Mouse (Mus musculus): Measurements from ENCODE around the gene Gm21985. TPM values are rescaled to one million over a fixed set of nuclear protein-coding genes. Genes with fewer than 3 reads are reported as not detected.

The Gm21985 gene
- polyA plus RNA-seq, 2 experiments: 0.03 TPM; not detected in 1

DNA sequence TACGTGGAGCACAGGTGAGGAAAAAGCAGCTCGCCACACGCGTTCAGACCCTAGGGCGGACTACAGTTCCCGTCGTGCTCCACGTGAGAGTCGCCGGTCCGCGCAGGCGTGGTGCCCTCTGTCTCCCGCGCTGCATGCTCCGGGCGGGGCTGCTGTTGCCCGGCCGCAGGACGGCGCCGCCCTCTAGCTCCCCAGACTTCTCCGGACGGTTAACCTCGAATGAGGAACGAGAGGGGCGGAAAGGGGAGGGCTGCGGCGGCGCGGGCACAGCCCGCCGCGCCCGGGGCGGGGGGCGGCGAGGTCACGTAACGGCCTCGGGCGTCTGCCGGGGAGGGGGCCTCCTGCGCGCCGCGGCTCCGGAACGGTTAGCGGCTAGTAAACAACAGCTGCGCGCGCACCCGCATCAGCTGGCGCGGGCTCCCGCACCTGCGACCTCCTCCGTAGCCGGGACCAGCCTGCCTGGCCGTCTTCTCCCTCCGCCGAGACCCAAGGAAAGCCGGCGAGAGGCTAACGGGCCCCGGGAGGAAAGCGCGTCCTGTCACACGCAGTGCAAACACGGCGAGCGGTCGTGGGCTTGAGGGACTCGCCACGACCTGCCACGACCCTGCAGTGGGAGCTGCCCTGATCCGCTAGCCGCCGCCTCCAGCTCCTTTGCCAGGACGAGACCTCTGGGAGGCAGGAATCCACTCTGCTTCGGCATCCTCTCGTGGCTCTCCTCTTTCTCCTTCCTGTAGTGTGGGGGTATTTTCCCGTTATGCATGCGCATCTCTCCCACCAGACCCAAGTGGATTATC lies 469 bp upstream of the Gm21985 start, which contains the start of gene Slc12a6:
Slc12a6 (plus strand) TSS at position 378 of the 794 bp plus-strand sequence.
- peak within 1 kb of the TSS; percentile 78 for H3K9ac ChIP-seq (ENCODE audit: low read depth, low read length, severe bottlenecking)
- ATAC-seq (ENCODE audit: low FRiP score, low read depth): peak; percentile 93
- no peaks in the 10 kb centered on the region for H3K27me3 ChIP-seq (ENCODE audit: control insufficient read depth, insufficient read depth, low read length)
- H3K36me3 ChIP-seq (ENCODE audit: control insufficient read depth, insufficient read depth, low read length): no peaks in the 10 kb centered on the region
- H3K4me2 ChIP-seq (replicated peaks; ENCODE audit: low read depth, low read length, severe bottlenecking): peak within 1 kb of the TSS; percentile 84
- DNase-seq (ENCODE audit: low spot score): peak; percentile 89
- TF ChIP-seq POLR2A (IDR thresholded peaks at IDR 0.05; ENCODE audit: borderline replicate concordance, extremely low read depth, insufficient read depth, insufficient read length): 0 out of 2 replicates have a peak, but pooled peaks have one; percentile 15
- H3K4me1 ChIP-seq (ENCODE audit: control insufficient read depth, insufficient read depth, low read length): peaks cover 12% of the 10 kb centered on the region
- no peaks in the 10 kb centered on the region for H3K9me3 ChIP-seq (ENCODE audit: control insufficient read depth, low read length)
- H3K4me3 ChIP-seq (replicated peaks; ENCODE audit: low read length): peak within 1 kb of the TSS; percentile 78
- under 1% methylated on average over 65 of the region's 85 CpGs for WGBS
- peak within 1 kb of the TSS; percentile 78 for H3K27ac ChIP-seq (replicated peaks; ENCODE audit: low read depth, low read length)

DNA sequence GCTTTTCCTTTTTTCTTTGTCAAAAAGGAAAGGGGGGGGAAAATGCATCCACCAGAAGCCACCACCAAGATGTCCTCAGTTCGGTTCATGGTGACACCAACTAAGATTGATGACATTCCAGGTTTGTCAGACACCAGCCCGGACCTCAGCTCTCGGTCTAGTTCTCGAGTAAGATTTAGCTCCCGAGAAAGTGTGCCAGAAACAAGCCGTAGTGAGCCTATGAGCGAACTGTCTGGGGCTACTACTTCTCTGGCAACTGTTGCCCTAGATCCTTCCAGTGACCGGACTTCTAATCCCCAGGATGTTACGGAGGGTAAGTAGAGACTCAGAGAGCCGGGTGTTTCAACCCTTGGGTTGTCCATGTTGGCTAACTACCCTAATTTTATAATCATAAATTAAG lies 666 bp downstream of the Gm21985 start:
- ATAC-seq (ENCODE audit: low FRiP score, low read depth) (no peak), DNase-seq (ENCODE audit: low spot score) (no peak)
- Histone ChIP-seq H3K27me3 (ENCODE audit: control insufficient read depth, insufficient read depth, low read length) (no peaks in the 10 kb centered on the region), H3K9ac (ENCODE audit: low read depth, low read length, severe bottlenecking) (no peak overlapping the region), H3K4me2 (replicated peaks; ENCODE audit: low read depth, low read length, severe bottlenecking) (peak overlapping the region; percentile 84), H3K36me3 (ENCODE audit: control insufficient read depth, insufficient read depth, low read length) (no peaks in the 10 kb centered on the region), H3K27ac (replicated peaks; ENCODE audit: low read depth, low read length) (no peak overlapping the region), H3K9me3 (ENCODE audit: control insufficient read depth, low read length) (no peaks in the 10 kb centered on the region), H3K4me1 (ENCODE audit: control insufficient read depth, insufficient read depth, low read length) (peaks cover 12% of the 10 kb centered on the region), H3K4me3 (replicated peaks; ENCODE audit: low read length) (peak overlapping the region; percentile 78)
- 33% methylated on average over 10 of the region's 10 CpGs for WGBS
- no peak for TF ChIP-seq POLR2A (IDR thresholded peaks at IDR 0.05; ENCODE audit: borderline replicate concordance, extremely low read depth, insufficient read depth, insufficient read length)

DNA sequence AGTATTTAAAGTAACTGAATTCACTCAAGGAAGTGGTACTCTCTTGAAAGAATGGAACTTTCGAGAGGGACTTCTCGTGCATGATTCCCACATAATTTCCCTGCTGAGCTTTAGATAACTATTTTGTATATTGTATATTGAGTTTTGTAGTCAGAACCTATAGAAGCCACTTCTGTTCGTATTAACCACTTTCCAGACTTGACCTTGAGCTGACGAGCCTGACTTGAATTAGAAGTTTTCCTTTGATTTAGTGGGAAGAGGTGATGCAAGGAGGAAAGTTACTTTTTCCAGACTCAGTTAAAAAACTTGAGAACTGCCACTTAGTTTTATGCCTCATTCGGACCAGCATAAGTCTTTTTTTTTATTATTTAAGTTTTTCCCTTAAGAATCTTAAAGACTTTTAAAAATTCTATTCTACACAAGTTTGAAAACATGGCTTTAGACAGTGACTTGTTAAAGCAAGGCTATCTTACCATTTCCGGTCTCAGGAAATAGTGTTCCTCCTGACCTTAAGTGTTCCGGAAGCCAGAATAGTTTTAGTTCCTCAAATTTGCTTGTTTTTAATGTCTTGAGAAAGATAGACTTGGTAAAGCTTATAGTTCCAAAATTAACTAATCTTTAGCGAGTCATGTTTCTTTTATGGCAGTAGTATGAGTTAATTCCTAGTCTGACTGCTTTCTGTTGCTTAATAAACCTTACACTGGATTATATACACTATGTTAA lies 1.6 kb downstream of the Gm21985 start:
- no peaks in the 10 kb centered on the region for H3K9me3 ChIP-seq (ENCODE audit: control insufficient read depth, low read length)
- H3K36me3 ChIP-seq (ENCODE audit: control insufficient read depth, insufficient read depth, low read length): no peaks in the 10 kb centered on the region
- no peak for TF ChIP-seq POLR2A (IDR thresholded peaks at IDR 0.05; ENCODE audit: borderline replicate concordance, extremely low read depth, insufficient read depth, insufficient read length)
- DNase-seq (ENCODE audit: low spot score) (no peak), ATAC-seq (ENCODE audit: low FRiP score, low read depth) (no peak)
- WGBS: 70% methylated on average over 8 of the region's 8 CpGs
- peaks cover 10% of the 10 kb centered on the region for H3K4me1 ChIP-seq (ENCODE audit: control insufficient read depth, insufficient read depth, low read length)
- H3K4me3 ChIP-seq (replicated peaks; ENCODE audit: low read length): no peak overlapping the region
- peak overlapping the region; percentile 84 for H3K4me2 ChIP-seq (replicated peaks; ENCODE audit: low read depth, low read length, severe bottlenecking)
- H3K9ac ChIP-seq (ENCODE audit: low read depth, low read length, severe bottlenecking): no peak overlapping the region
- H3K27me3 ChIP-seq (ENCODE audit: control insufficient read depth, insufficient read depth, low read length): no peaks in the 10 kb centered on the region
- H3K27ac ChIP-seq (replicated peaks; ENCODE audit: low read depth, low read length): no peak overlapping the region

DNA sequence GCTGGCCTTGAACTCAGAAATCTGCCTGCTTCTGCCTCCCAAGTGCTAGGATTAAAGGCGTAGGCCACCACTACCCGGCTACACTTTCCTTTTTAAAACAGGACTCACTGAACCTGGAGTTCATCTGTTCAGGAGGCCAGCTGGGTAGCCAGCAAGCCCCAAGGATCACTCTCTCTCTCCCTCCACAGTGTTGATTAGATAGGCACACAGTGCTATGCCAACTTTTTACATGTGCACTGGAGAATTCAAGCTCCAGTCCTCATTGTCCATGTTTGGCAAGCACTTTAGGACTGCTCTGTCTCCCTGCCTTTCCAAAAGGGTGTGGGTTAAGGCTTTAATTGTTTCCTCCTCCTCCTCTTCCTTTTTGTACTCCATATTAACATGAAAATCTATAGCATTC lies 3.9 kb downstream of the Gm21985 start:
- H3K36me3 ChIP-seq (ENCODE audit: control insufficient read depth, insufficient read depth, low read length): no peaks in the 10 kb centered on the region
- H3K4me3 ChIP-seq (replicated peaks; ENCODE audit: low read length): no peak overlapping the region
- no peak overlapping the region for H3K27ac ChIP-seq (replicated peaks; ENCODE audit: low read depth, low read length)
- no peaks in the 10 kb centered on the region for H3K27me3 ChIP-seq (ENCODE audit: control insufficient read depth, insufficient read depth, low read length)
- DNase-seq (ENCODE audit: low spot score): no peak
- no peak for TF ChIP-seq POLR2A (IDR thresholded peaks at IDR 0.05; ENCODE audit: borderline replicate concordance, extremely low read depth, insufficient read depth, insufficient read length)
- peaks cover 6% of the 10 kb centered on the region; the same call in 1 of the 2 replicates for H3K4me1 ChIP-seq (ENCODE audit: control insufficient read depth, insufficient read depth, low read length)
- H3K9me3 ChIP-seq (ENCODE audit: control insufficient read depth, low read length): no peaks in the 10 kb centered on the region
- H3K4me2 ChIP-seq (replicated peaks; ENCODE audit: low read depth, low read length, severe bottlenecking): no peak overlapping the region
- H3K9ac ChIP-seq (ENCODE audit: low read depth, low read length, severe bottlenecking): no peak overlapping the region
- WGBS: 92% methylated on average over 2 of the region's 2 CpGs
- no peak for ATAC-seq (ENCODE audit: low FRiP score, low read depth)

DNA sequence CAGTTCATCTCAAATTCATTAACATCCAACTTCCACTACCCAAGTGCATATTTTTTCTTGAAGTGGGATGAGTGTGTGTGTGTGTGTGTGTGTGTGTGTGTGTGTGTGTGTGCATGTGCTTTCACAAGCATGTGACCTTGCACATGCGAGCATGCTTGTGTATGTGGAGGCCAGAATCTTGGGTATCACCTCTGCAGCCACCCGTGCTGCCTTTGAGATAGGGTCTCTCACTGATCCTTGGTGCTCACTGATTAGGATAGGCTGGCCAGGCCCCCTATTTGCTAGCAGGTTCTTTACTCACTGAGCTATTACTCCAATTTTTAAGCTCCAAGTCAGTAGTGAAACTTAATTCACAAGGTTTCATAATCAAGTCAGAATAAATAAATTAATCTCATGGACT lies 6.8 kb downstream of the Gm21985 start:
- H3K36me3 ChIP-seq (ENCODE audit: control insufficient read depth, insufficient read depth, low read length): no peaks in the 10 kb centered on the region
- no peaks in the 10 kb centered on the region for H3K27me3 ChIP-seq (ENCODE audit: control insufficient read depth, insufficient read depth, low read length)
- no peak for ATAC-seq (ENCODE audit: low FRiP score, low read depth)
- H3K4me2 ChIP-seq (replicated peaks; ENCODE audit: low read depth, low read length, severe bottlenecking): no peak overlapping the region
- WGBS: 91% methylated on average over 2 of the region's 2 CpGs
- no peak for DNase-seq (ENCODE audit: low spot score)
- no peaks in the 10 kb centered on the region for H3K4me1 ChIP-seq (ENCODE audit: control insufficient read depth, insufficient read depth, low read length)
- no peak overlapping the region for H3K9ac ChIP-seq (ENCODE audit: low read depth, low read length, severe bottlenecking)
- no peaks in the 10 kb centered on the region for H3K9me3 ChIP-seq (ENCODE audit: control insufficient read depth, low read length)
- no peak overlapping the region for H3K4me3 ChIP-seq (replicated peaks; ENCODE audit: low read length)
- H3K27ac ChIP-seq (replicated peaks; ENCODE audit: low read depth, low read length): no peak overlapping the region
- TF ChIP-seq POLR2A (IDR thresholded peaks at IDR 0.05; ENCODE audit: borderline replicate concordance, extremely low read depth, insufficient read depth, insufficient read length): no peak
